Mouse (Mus musculus) MEL (cell line): ENCODE data around the gene Wdr19.

ENCODE experiments used
- NRF1 ChIP-seq: IDR thresholded peaks from 2 replicates; pipeline ENCODE4 v1.6.1; 2014; ENCODE audit warnings: low read depth, mild to moderate bottlenecking, inconsistent platforms, low read length, improper control_type of control experiment, moderate library complexity; ENCODE audit not compliant: poor library complexity, insufficient read depth, severe bottlenecking
- POLR2AphosphoS5 ChIP-seq: IDR thresholded peaks from 2 replicates; pipeline ENCODE4 v1.6.1; 2012; ENCODE audit warnings: low read depth, borderline replicate concordance, mild to moderate bottlenecking, inconsistent platforms, low read length, moderate library complexity, mixed read lengths
- USF1 ChIP-seq: IDR thresholded peaks from 2 replicates; pipeline ENCODE4 v1.6.1; 2014; ENCODE audit warnings: low read depth, mild to moderate bottlenecking, inconsistent platforms, low read length, improper control_type of control experiment, moderate library complexity

GRCm38 (mm10) chr5:65281216-65281615 lies 81.7 kb downstream of the Wdr19 start:
- no peak for TF ChIP-seq POLR2AphosphoS5
- TF ChIP-seq USF1, result no peak
- TF ChIP-seq NRF1, result no peak
